Mouse (Mus musculus): Measurements from ENCODE around the gene Glce.

DNA sequence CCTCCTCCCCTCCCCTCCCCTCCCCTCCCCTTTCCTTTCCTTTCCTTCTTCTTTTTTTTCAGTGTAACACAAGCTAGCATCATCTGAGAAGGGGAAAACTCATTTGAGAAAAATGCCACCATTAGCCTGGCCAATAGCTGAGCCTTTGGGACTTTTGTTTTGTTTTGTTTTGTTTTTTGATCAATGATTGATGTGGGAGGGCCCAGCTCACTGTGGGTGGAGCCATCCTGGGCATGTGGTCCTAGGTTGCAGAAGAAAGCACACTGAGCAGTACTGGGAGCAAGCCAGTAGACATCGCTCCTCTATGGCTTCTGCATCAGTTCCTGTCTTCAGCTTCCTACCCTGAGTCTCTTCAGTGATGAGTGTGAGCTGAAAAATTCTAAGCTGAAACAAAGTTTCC, 86.6 kb downstream of the Glce start:
- no peak for TF ChIP-seq EP300 (IDR thresholded peaks at IDR 0.05; ENCODE audit: low read depth)
- no peak for TF ChIP-seq CTCF (IDR thresholded peaks at IDR 0.05; ENCODE audit: low read depth)

All from liver, postnatal 0 days (tissue).